Mouse (Mus musculus) ES-E14 (cell line): ENCODE measurements around the gene Mthfd1l.

ENCODE experiments used
- CHD2 ChIP-seq: IDR thresholded peaks from 2 replicates; pipeline ENCODE4 v1.6.1; 2014; ENCODE audit warnings: mild to moderate bottlenecking, low read depth, low read length, inconsistent platforms
- ZC3H11A ChIP-seq: IDR thresholded peaks from 2 replicates; pipeline ENCODE4 v1.6.1; 2012; ENCODE audit warnings: low read depth, mild to moderate bottlenecking, inconsistent platforms, low read length, borderline replicate concordance
- ZNF384 ChIP-seq: IDR thresholded peaks from 2 replicates; pipeline ENCODE4 v1.6.1; 2012; ENCODE audit warnings: low read depth, low read length, inconsistent platforms

DNA sequence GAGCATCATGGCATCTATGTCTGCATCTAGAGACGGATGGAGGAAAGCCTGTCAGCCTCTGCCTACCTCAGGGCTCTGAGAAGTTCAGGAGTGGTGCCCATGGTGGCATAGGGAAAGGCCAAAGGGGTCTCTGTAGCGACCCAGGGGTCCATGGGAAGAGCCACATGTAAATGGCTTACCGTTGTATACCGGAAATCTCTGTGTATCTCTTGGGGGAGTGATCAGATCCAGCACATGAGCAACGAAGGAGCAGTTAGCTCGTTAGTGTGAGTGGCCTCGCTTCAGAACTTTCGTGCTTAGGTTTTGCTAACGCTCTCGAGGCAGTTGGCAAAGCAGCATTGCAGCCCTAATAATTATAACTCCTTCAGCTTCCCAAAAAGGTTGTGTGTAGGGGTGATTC, 169.9 kb downstream of the Mthfd1l start:
- no peak for TF ChIP-seq ZC3H11A
- no peak for TF ChIP-seq ZNF384
- no peak for TF ChIP-seq CHD2
